Mouse (Mus musculus) adrenal gland (tissue): ENCODE results near the gene Cdkn2c.

Source experiments
- intact Hi-C: fragments of 180-260 bp; cut with DNase I; formaldehyde crosslinking; loops from one replicate; pipeline ENCODE4 v1.15.1; 2025
- long read RNA-seq, 2 experiments: library from polyadenylated mRNA; unstranded; transcript quantifications; one replicate each; pipeline ENCODE4 v2.0.0; 2020; ENCODE audit warnings: borderline replicate concordance in 1 of 2; ENCODE audit not compliant: insufficient replicate concordance in 1 of 2

Cdkn2c gene
- long read RNA-seq, experiment 1, transcript Cdkn2c-202 (3 exons, 2,471 nt): minor isoform, 11 of 67 reads
- long read RNA-seq, experiment 1, transcript Cdkn2c-201 (2 exons, 1,106 nt): major isoform, 53 of 67 reads
- long read RNA-seq, experiment 1, partial matches to known transcripts: 1 of 67 reads
- long read RNA-seq, experiment 1, other reads (novel, unspliced or antisense): 2 of 67 reads
- long read RNA-seq, experiment 2, transcript Cdkn2c-202 (3 exons, 2,471 nt): minor isoform, 6 of 29 reads
- long read RNA-seq, experiment 2, transcript Cdkn2c-201 (2 exons, 1,106 nt): major isoform, 23 of 29 reads
- long read RNA-seq, experiment 2, partial matches to known transcripts: 0 of 29 reads
- long read RNA-seq, experiment 2, other reads (novel, unspliced or antisense): 0 of 29 reads

- intact Hi-C loops: no loop called here
Observed at GRCm38 (mm10) chr4:109666461-109667269, at the start of gene Cdkn2c. Gene Cdkn2c, minus strand, starts transcription at chr4:109667189.

- intact Hi-C loops: loop anchor here (10.0 kb wide), 1 partner anchor 271 kb away; no protein-coding TSS in a partner anchor
Observed at GRCm38 (mm10) chr4:109705349-109705748, 38.4 kb upstream of the Cdkn2c start.

DNA sequence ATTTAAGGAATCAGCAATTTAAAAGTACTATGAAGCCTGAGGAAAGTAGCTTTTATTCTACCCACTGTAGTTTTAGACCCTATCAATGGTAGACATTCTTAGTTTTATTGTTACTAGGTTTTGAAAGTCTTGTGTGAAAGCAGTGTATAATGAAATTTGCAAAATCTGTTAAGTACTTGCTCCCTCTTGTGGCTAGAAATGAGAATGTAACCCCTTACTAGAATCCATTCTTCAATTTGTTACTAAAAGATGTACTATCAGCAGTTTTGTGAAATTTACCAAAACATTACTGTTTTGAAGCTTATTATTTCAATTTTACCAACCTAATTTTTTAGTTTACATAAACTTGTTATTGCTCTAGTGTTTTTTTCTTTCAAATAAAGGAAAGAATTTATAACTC, 36.6 kb upstream of the Cdkn2c start:
- intact Hi-C loops: loop anchor here (2.0 to 10.0 kb wide), 3 partner anchors 125 to 269 kb away; no protein-coding TSS in a partner anchor

- intact Hi-C loops: loop anchor here (5.0 to 10.0 kb wide), 2 partner anchors 198 to 266 kb away; no protein-coding TSS in a partner anchor
Observed at GRCm38 (mm10) chr4:109700727-109701126, 33.7 kb upstream of the Cdkn2c start.

- intact Hi-C loops: no loop called here
Observed at GRCm38 (mm10) chr4:109692674-109693073, 25.7 kb upstream of the Cdkn2c start.

- intact Hi-C loops: no loop called here
Observed at GRCm38 (mm10) chr4:109683561-109683960, 16.6 kb upstream of the Cdkn2c start.

DNA sequence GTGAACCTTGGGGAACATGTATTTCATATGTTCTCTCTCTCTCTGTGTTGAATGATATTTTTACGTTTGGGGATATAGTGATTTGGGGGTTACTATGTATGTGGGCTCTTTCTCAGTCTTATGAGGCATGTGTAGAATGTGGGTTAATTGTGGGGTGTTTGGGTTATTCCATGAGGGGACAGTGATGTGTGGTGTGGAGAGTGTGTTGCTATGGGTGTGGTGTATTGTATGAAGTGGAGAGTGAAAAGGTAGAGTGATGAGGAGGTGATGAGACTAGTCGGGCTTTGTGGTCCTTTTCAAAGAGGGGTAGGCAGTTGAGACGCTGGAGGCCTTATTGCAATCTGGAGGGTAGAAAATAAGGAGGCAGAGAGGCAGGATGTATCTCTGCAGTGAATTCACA, 10.2 kb upstream of the Cdkn2c start:
- intact Hi-C loops: no loop called here

GRCm38 (mm10) chr4:109676218-109677215, 9.5 kb upstream of the Cdkn2c start, which contains the start of gene Faf1:
Gene Faf1, plus strand, starts transcription at chr4:109676588.
- intact Hi-C loops: no loop called here

DNA sequence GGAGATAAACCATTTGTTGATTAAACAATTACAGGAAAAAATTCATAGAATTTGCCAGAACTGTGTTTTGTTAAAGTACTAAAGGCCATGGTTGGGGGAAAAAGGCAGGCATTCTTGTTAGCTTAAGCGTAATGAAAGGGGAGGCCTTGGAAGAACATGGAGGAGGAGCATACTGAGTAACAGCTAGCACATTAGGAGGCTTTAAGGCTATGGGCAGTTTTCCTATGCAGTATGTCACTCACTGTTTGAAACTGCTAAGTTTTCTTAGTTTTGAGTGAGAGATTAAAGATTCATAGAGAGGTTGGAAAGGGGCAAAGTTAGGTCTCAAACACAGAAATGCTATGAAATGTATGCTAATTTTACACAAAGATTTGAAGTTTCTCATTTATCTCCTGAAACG, 7.1 kb upstream of the Cdkn2c start:
- intact Hi-C loops: no loop called here

DNA sequence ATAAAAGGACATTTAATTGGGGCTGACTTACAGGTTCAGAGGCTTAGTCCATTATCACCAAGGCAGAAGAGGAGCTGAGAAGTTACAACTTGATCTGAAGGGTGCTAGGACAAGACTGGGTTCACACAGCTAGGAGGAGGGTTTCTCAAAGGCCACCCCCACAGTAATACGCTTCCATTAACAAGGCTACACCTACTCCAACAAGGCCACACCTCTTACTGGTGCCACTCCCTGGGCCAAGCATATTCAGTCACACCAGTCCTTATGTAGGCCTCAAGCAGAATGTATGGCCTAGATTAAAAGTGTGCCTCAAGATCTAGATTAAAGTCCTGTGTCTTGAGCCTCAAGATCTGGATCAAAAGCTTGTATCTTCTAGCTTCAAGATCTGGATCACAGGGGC, 5.0 kb upstream of the Cdkn2c start:
- intact Hi-C loops: no loop called here

DNA sequence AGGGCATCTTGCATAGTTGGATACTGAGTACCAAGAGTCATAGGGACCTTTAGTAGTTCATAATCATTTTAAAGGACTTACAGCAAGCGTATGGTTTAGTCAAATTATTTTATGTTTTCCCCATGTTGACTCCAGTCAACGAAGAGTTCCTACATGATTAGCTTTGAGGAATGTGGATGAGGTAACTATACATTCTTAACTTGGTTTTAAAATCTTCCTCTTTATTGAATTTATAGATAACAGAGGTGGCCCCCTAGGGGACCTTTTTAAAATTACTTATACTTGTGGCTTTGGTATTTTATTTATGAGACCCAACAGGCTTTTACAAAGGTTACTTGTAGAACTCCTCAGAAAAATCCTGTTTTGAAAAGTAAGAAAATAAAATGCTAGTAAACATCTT, 3.2 kb upstream of the Cdkn2c start:
- intact Hi-C loops: no loop called here

- intact Hi-C loops: no loop called here
Observed at GRCm38 (mm10) chr4:109667518-109667917, 529 bp upstream of the Cdkn2c start.

DNA sequence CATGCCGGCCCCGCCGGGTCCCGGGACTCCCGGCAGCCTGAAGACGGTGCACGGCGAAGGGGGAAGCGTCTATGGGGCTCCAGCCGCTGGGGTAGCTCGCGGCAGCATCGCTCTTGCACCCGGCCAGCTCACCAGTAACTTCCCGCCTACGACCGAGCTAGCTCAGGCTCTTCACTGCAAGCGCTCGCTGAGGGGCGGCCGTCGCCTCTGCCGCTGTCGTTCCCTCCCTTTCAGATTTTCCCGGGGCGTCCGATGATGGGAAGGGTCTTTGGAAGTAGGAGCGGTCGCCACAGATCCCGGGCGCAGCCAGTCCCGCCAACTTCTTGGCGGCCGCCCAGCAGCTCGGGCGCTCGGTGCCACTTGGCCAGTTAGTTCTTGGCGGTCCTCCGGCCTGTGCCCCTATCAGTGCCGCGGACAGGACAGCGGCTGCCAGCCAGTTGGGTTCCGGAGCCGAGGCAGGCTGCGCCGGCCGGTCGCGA, 968 bp downstream of the Cdkn2c start:
- intact Hi-C loops: no loop called here

DNA sequence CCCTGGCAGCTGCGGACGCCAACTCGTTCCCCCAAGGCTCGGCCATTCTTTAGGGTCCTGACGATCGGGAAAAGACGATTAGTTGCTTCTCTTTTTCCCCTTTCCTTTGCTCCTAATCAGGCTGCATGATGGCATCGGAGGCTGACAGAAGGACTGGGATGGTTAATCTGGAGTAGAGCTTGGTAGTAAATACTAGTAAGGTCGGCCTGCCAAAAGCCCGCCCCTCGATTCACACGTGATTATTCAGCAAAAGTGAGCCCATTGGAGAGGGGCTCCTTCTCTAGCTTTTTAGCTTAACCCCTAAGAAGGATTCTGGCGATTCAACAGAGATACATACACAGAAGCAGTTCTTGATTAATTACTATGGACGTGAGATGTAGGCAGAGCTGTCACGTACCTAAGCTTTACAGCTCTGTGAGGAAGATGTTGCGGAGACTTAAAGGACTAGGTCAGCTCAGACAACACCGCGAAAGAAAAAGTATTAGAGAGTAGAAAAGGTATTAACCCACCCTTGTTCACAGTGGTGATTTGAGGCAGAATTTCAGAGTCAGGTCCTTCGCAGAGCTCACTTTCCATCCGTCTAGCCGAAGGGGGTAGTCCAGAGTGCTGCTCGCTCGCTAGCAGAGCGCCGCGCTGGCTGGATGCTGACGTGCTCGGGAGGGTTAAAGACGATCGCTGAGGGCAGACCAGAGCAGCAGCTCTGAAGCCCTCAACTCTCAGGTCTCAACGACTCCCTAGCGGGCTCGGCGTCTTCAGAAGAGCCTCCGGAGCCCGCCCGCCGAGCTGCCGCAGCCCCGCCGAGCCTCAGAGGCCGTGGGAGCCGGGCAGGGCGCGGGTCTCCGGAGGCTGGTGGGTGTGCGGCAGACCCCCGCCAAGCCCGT, 1.6 kb downstream of the Cdkn2c start:
- intact Hi-C loops: no loop called here

DNA sequence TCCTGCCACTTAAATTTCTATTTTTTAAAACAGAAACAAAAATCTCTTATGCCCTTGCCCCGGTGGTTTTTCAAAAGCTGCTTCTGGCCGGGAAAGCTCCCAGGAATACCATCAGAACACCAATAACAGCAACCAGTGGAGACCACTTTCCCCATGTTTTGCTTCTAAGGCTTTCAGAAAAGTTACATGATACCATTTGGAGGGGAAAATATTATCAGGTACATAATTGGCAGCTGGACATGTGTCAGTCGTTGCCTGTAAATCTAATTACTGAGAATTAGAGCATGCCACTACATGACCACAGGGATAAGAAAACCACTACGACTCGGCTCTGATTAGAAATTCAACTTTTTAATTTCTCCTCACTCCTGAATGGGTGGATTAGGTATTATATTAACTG, 2.9 kb downstream of the Cdkn2c start:
- intact Hi-C loops: no loop called here

GRCm38 (mm10) chr4:109662271-109662670, 4.7 kb downstream of the Cdkn2c start:
- intact Hi-C loops: no loop called here

GRCm38 (mm10) chr4:109661183-109661582, 5.8 kb downstream of the Cdkn2c start:
- intact Hi-C loops: no loop called here

GRCm38 (mm10) chr4:109660568-109660967, 6.4 kb downstream of the Cdkn2c start:
- intact Hi-C loops: no loop called here

DNA sequence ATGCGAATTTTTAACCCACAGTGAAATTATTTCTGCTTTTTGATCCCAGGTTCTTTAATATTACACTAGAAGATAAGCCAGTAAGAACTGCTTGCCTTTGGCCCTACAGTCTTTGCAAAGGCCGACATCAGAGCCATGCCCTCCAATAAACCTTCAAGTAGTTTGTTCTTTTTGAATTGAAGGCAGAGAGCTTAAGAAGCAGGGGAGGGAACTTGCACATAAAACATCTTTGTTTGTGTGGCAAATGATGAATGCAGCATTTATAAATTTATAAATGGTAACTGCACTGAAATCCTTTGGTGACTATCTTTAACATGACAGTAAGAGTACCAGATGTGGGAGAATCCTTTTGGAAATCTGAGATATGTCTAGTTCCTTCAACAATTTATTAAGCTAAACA, 7.4 kb downstream of the Cdkn2c start:
- intact Hi-C loops: no loop called here

- intact Hi-C loops: no loop called here
Observed at GRCm38 (mm10) chr4:109658826-109659225, 8.2 kb downstream of the Cdkn2c start.
